Mouse (Mus musculus) midbrain, embryonic 16.5 days (tissue): ENCODE data around the gene Wdfy1. TPM values are rescaled to one million over a fixed set of nuclear protein-coding genes. Genes with fewer than 3 reads are reported as not detected.

Experiments used
- ATAC-seq: fragments of 200-750 bp; cut with Nextera tagmentation; 2 replicates; pipeline ENCODE4 v1.8.0; 2017; ENCODE audit warnings: moderate TSS enrichment
- H3K27ac ChIP-seq: fragments of 300-500 bp; sonication (generic); 2 replicates; pipeline ENCODE4 v1.5.1; 2014; ENCODE audit warnings: mild to moderate bottlenecking, low read length, mixed read lengths
- H3K27me3 ChIP-seq: fragments of 300-500 bp; sonication (generic); 2 replicates; pipeline ENCODE4 v1.6.1; 2014; ENCODE audit warnings: low read depth, low read length, mixed read lengths; ENCODE audit not compliant: control insufficient read depth, insufficient read depth
- H3K36me3 ChIP-seq: fragments of 300-500 bp; sonication (generic); 2 replicates; pipeline ENCODE4 v1.6.1; 2014; ENCODE audit warnings: mild to moderate bottlenecking, low read length, moderate library complexity, mixed read lengths; ENCODE audit not compliant: control insufficient read depth, insufficient read depth
- H3K4me1 ChIP-seq: fragments of 300-500 bp; sonication (generic); 2 replicates; pipeline ENCODE4 v1.6.1; 2014; ENCODE audit warnings: mild to moderate bottlenecking, low read length, mixed read lengths; ENCODE audit not compliant: control insufficient read depth, insufficient read depth
- H3K4me2 ChIP-seq: fragments of 300-500 bp; sonication (generic); 2 replicates; pipeline ENCODE4 v1.6.1; 2014; ENCODE audit warnings: mild to moderate bottlenecking, low read length, mixed read lengths
- H3K4me3 ChIP-seq: fragments of 300-500 bp; sonication (generic); 2 replicates; pipeline ENCODE4 v1.5.1; 2014; ENCODE audit warnings: low read depth, mild to moderate bottlenecking, low read length, moderate library complexity, mixed read lengths
- H3K9ac ChIP-seq: fragments of 300-500 bp; sonication (generic); 2 replicates; pipeline ENCODE4 v1.6.1; 2014; ENCODE audit warnings: low read depth, low read length, mixed read lengths
- H3K9me3 ChIP-seq: fragments of 300-500 bp; sonication (generic); replicated peaks from 2 replicates; pipeline ENCODE4 v1.6.1; 2014; ENCODE audit warnings: mild to moderate bottlenecking, low read length, mixed read lengths; ENCODE audit not compliant: control insufficient read depth, poor library complexity, severe bottlenecking
- WGBS: fragments of 180-500 bp; shearing (Covaris S2); extraction: QIAGEN DNeasy Blood & Tissue Kit; methylation state at CpG from one replicate; pipeline ENCODE4 v1.1.7; 2014; 5-methylcytosine and 5-hydroxymethylcytosine counted together
- polyA plus RNA-seq: library from polyadenylated mRNA; unstranded; fragments of >200 nt; fragmentation: Nextera tagmentation; extraction: Ambion mirVana; gene quantifications from 2 replicates; pipeline ENCODE4 v1.2.1, GENCODE M21; 2015

Wdfy1 gene
- polyA plus RNA-seq, 1 experiment from 2014 or later: 137 TPM

DNA sequence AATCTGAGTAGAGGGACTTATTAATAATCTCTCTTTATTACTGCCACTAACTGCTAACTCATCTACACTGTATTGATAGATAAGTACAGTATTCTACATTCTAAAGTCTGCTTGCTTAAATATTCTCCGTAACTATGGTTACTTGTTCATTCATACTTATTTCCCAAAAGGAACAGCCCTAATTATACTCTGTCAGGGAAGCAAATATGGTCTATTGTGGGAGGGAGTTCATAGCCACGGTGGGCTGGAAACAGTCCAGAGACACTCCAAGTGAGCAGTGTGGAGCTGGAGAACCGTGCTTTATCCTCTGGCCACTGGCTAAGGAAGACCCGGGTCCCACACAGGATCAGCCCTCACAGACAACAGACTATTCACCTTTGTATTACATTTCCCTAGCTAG, 65.3 kb downstream of the Wdfy1 start:
- WGBS: 43% methylated on average over 4 of the region's 4 CpGs
- no peak overlapping the region for H3K9ac ChIP-seq
- no peaks in the 10 kb centered on the region for H3K9me3 ChIP-seq
- peaks cover 31% of the 10 kb centered on the region for H3K36me3 ChIP-seq
- no peak overlapping the region for H3K4me3 ChIP-seq
- H3K4me1 ChIP-seq: no peaks in the 10 kb centered on the region; the same call in 1 of the 2 replicates
- H3K27me3 ChIP-seq: no peaks in the 10 kb centered on the region
- H3K4me2 ChIP-seq: no peak overlapping the region
- H3K27ac ChIP-seq: no peak overlapping the region; the same call in 1 of the 2 replicates
- 0 out of 2 replicates have a peak, but pooled peaks have one; percentile 62 for ATAC-seq

DNA sequence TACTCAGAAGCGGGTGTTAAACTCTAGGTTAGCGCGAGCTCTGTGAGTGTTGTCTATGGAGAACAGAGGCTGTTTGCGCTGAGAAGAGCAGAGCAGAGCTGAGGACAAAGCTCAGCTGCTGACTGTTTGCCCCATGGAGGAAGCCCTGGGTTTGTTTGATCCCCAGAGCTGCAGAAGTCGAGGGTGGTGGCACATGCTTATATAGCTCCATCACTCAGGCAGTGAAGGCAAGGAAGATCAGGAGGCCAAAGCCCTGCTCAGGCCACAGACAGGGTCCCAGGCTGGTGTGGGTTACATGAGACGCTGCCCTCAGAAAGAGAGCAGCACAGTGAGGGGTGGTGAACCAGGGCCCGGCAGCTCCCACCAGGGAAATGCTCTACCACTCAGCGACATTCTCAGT, 65.7 kb downstream of the Wdfy1 start:
- H3K9me3 ChIP-seq: no peaks in the 10 kb centered on the region
- H3K4me3 ChIP-seq: no peak overlapping the region
- no peak overlapping the region for H3K4me2 ChIP-seq
- no peak for ATAC-seq
- no peak overlapping the region for H3K9ac ChIP-seq
- 73% methylated on average over 8 of the region's 8 CpGs for WGBS
- H3K4me1 ChIP-seq: no peaks in the 10 kb centered on the region; the same call in 1 of the 2 replicates
- H3K27ac ChIP-seq: peak overlapping the region; percentile 50; the same call in 1 of the 2 replicates
- H3K27me3 ChIP-seq: no peaks in the 10 kb centered on the region
- peaks cover 31% of the 10 kb centered on the region for H3K36me3 ChIP-seq

DNA sequence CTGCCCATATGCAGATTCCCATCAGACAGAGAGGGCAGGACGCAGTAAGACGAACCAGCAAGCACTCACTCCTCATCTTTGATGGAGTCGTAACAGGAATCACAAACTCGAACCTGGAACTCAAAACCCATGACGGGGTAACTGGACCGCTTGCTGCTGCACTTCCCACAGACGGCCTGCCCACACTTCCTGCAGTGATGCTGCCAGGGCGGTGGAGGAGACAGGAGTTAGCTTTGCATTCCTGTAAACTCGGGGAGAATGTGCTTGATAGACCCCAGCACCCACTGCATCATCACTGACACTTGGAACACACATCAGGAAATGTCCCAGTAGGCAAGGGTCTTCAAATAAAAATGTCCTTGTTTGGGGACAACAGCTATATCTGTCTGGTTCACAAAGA, 68.6 kb downstream of the Wdfy1 start:
- H3K36me3 ChIP-seq: peaks cover 19% of the 10 kb centered on the region
- no peak overlapping the region for H3K27ac ChIP-seq
- H3K9ac ChIP-seq: no peak overlapping the region
- H3K4me3 ChIP-seq: no peak overlapping the region
- 90% methylated on average over 9 of the region's 9 CpGs for WGBS
- H3K4me1 ChIP-seq: no peaks in the 10 kb centered on the region; the same call in 1 of the 2 replicates
- no peak overlapping the region for H3K4me2 ChIP-seq
- H3K9me3 ChIP-seq: no peaks in the 10 kb centered on the region
- no peak for ATAC-seq
- no peaks in the 10 kb centered on the region for H3K27me3 ChIP-seq

DNA sequence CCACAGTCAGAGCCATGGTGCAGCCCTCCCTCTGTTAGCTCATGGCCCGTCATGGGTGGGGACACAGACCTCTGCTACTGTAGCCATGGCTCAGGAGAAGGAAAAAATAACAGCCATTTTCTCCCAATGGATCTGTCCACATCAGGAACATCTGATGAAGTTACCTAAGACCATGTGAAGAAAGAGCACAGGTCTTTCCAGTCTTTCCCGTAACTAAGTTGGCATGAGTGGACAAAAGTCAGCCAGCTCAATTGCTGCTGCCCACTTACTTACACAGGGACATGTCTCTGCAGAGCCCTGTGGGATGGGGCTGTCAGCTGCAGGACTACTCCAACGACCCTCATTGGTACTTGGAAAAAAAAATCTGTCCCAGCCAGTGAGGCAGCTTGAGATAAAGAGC, 69.2 kb downstream of the Wdfy1 start:
- H3K4me1 ChIP-seq: no peaks in the 10 kb centered on the region; the same call in 1 of the 2 replicates
- H3K4me2 ChIP-seq: no peak overlapping the region
- H3K4me3 ChIP-seq: no peak overlapping the region
- no peak for ATAC-seq
- H3K27ac ChIP-seq: no peak overlapping the region
- no peaks in the 10 kb centered on the region for H3K27me3 ChIP-seq
- WGBS: 88% methylated on average over 3 of the region's 3 CpGs
- H3K9ac ChIP-seq: no peak overlapping the region
- H3K9me3 ChIP-seq: no peaks in the 10 kb centered on the region
- peaks cover 20% of the 10 kb centered on the region for H3K36me3 ChIP-seq

- Histone ChIP-seq H3K4me1 (no peaks in the 10 kb centered on the region), H3K4me2 (no peak overlapping the region), H3K27me3 (no peaks in the 10 kb centered on the region), H3K9me3 (no peaks in the 10 kb centered on the region), H3K36me3 (peaks cover 23% of the 10 kb centered on the region), H3K4me3 (no peak overlapping the region), H3K9ac (no peak overlapping the region), H3K27ac (no peak overlapping the region)
- 98% methylated on average over 2 of the region's 2 CpGs for WGBS
- no peak for ATAC-seq
Measured at GRCm38 (mm10) chr1:79704672-79705071, 71.3 kb downstream of the Wdfy1 start.

DNA sequence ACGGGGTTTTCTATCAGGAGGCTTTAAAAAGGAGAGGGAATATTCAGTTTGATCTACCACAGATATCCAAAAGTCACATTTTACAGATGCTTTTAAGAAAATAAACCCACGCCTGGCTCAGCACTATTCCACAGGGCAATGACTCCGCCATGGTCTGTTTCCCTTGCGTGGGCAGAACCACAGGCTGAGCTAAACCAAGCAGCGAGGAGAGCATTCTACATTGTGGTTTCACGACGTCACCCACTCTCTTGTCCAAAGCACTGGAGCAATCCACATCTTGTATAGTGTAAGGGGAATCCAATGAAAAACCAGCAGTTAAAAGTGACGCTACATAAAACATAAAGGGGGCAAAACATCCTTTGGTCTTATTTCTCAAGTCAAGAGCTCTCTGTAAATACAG, 72.4 kb downstream of the Wdfy1 start:
- H3K27me3 ChIP-seq: no peaks in the 10 kb centered on the region
- 93% methylated on average over 8 of the region's 8 CpGs for WGBS
- no peak overlapping the region for H3K4me3 ChIP-seq
- ATAC-seq: no peak
- H3K27ac ChIP-seq: no peak overlapping the region
- H3K4me1 ChIP-seq: no peaks in the 10 kb centered on the region
- H3K9ac ChIP-seq: no peak overlapping the region
- H3K4me2 ChIP-seq: no peak overlapping the region
- no peaks in the 10 kb centered on the region for H3K9me3 ChIP-seq
- peaks cover 17% of the 10 kb centered on the region for H3K36me3 ChIP-seq

DNA sequence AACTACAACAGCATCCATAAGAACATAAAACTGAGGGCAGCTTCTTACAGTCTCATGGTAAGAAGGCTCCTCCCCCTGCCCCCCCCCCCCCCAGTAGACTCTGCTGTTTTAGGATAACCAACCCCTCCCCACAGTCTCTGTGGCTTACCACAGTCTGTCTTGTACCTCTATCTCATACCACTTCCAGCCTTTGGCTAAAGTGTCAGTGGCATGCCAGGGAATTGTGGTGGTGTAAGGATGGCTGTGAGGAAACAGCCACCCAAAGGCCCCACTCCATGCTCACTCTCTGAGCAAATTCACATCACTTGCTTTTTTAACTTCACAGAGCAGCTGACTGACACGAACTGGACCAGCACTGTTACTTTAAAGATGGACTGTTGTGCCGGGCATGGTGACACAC, 77.4 kb downstream of the Wdfy1 start:
- H3K36me3 ChIP-seq: 0 out of 2 replicates have a peak, but pooled peaks cover 4% of the 10 kb centered on the region
- H3K4me3 ChIP-seq: no peak overlapping the region
- H3K27ac ChIP-seq: no peak overlapping the region
- no peaks in the 10 kb centered on the region for H3K9me3 ChIP-seq
- H3K9ac ChIP-seq: no peak overlapping the region
- 0 out of 2 replicates have a peak, but pooled peaks cover 6% of the 10 kb centered on the region for H3K4me1 ChIP-seq
- H3K4me2 ChIP-seq: no peak overlapping the region
- WGBS: 70% methylated on average over 2 of the region's 2 CpGs
- H3K27me3 ChIP-seq: no peaks in the 10 kb centered on the region
- ATAC-seq: no peak

- peak; percentile 76 for ATAC-seq
- Histone ChIP-seq H3K27ac (peak overlapping the region; percentile 29), H3K9me3 (no peaks in the 10 kb centered on the region), H3K36me3 (0 out of 2 replicates have a peak, but pooled peaks cover 4% of the 10 kb centered on the region), H3K4me3 (no peak overlapping the region), H3K4me2 (no peak overlapping the region), H3K4me1 (0 out of 2 replicates have a peak, but pooled peaks cover 6% of the 10 kb centered on the region), H3K9ac (no peak overlapping the region), H3K27me3 (no peaks in the 10 kb centered on the region)
- 26% methylated on average over 9 of the region's 9 CpGs for WGBS
Measured at GRCm38 (mm10) chr1:79697382-79697781, 78.6 kb downstream of the Wdfy1 start.

- H3K4me1 ChIP-seq: 0 out of 2 replicates have a peak, but pooled peaks cover 6% of the 10 kb centered on the region
- ATAC-seq: peak; percentile 50
- no peaks in the 10 kb centered on the region for H3K27me3 ChIP-seq
- H3K9ac ChIP-seq: no peak overlapping the region
- WGBS: 54% methylated on average over 5 of the region's 5 CpGs
- no peak overlapping the region for H3K27ac ChIP-seq
- 0 out of 2 replicates have a peak, but pooled peaks cover 4% of the 10 kb centered on the region for H3K36me3 ChIP-seq
- no peak overlapping the region for H3K4me2 ChIP-seq
- H3K9me3 ChIP-seq: no peaks in the 10 kb centered on the region
- no peak overlapping the region for H3K4me3 ChIP-seq
Measured at GRCm38 (mm10) chr1:79696933-79697332, 79.0 kb downstream of the Wdfy1 start.
